Mouse (Mus musculus) stomach, embryonic 15.5 days (tissue): ENCODE measurements at regions not wholly inside any gene's neighbourhood (a gene's known extent, or its start where the extent isn't known, plus 50 kb on each side); places are given as distances from the start of the nearest gene placed in this dataset.

ENCODE experiments used
- ATAC-seq: fragments of 200-750 bp; cut with Nextera tagmentation; 2 replicates; pipeline ENCODE4 v1.8.0; 2017; ENCODE audit warnings: low read depth, moderate number of reproducible peaks, moderate TSS enrichment; ENCODE audit not compliant: insufficient read depth, low FRiP score
- H3K27ac ChIP-seq: fragments of 300-500 bp; sonication (generic); 2 replicates; pipeline ENCODE4 v1.5.1; 2015; ENCODE audit warnings: mild to moderate bottlenecking, inconsistent platforms
- H3K27me3 ChIP-seq: fragments of 300-500 bp; sonication (generic); replicated peaks from 2 replicates; pipeline ENCODE4 v1.6.1; 2015; ENCODE audit warnings: inconsistent platforms
- H3K36me3 ChIP-seq: fragments of 300-500 bp; sonication (generic); 2 replicates; pipeline ENCODE4 v1.6.1; 2015; ENCODE audit warnings: inconsistent platforms
- H3K4me1 ChIP-seq: fragments of 300-500 bp; sonication (generic); 2 replicates; pipeline ENCODE4 v1.6.1; 2015; ENCODE audit warnings: inconsistent platforms
- H3K4me2 ChIP-seq: fragments of 300-500 bp; sonication (generic); 2 replicates; pipeline ENCODE4 v1.6.1; 2015; ENCODE audit warnings: mild to moderate bottlenecking, inconsistent platforms
- H3K4me3 ChIP-seq: fragments of 300-500 bp; sonication (generic); replicated peaks from 2 replicates; pipeline ENCODE4 v1.5.1; 2015; ENCODE audit warnings: inconsistent platforms
- H3K9ac ChIP-seq: fragments of 300-500 bp; sonication (generic); 2 replicates; pipeline ENCODE4 v1.6.1; 2015; ENCODE audit warnings: inconsistent platforms
- H3K9me3 ChIP-seq: fragments of 300-500 bp; sonication (generic); 2 replicates; pipeline ENCODE4 v1.6.1; 2016; ENCODE audit warnings: inconsistent platforms
- WGBS: fragments of 180-500 bp; shearing (Covaris S2); methylation state at CpG from one replicate; pipeline ENCODE4 v1.1.7; 2015; 5-methylcytosine and 5-hydroxymethylcytosine counted together

DNA sequence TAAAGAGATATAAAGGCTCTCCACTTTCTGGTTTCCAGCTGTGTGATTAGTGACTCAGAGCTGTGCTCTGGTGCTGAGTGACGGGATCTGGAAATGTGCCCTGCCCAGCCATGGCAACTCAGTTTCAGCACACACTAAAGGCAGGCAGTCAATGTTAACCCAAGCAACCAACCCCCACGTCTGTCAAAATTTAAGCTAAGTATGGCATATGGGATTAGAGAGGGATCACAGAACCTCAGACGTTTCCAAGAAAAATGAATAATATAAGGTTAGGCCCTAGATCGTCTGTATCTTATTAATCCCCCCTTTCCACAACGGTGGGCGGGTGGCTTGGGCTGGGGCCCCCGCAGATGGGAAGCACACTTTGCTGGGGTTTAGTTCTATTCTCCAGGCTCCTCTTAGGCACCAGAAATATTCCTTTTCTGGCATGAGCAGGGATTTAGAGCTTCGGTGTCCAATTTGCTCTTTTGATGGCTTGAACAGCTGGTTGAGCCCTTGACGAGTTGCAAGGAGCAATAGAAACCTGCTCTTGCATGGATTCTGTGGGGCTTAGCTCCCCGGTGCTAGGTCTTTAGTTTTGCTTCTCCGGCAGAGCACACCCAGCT, 311.2 kb downstream of the Pten start:
- H3K4me3 ChIP-seq, result no peak overlapping the region
- no peaks in the 10 kb centered on the region for H3K27me3 ChIP-seq
- H3K27ac ChIP-seq, result peak overlapping the region; percentile 7; the same call in 1 of the 2 replicates
- peak; percentile 35; the same call in 1 of the 2 replicates for ATAC-seq
- H3K9ac ChIP-seq, result no peak overlapping the region
- H3K9me3 ChIP-seq, result no peaks in the 10 kb centered on the region
- no peaks in the 10 kb centered on the region for H3K4me1 ChIP-seq
- no peaks in the 10 kb centered on the region for H3K36me3 ChIP-seq
- H3K4me2 ChIP-seq, result no peak overlapping the region
- WGBS, result 48% methylated on average over 11 of the region's 11 CpGs

DNA sequence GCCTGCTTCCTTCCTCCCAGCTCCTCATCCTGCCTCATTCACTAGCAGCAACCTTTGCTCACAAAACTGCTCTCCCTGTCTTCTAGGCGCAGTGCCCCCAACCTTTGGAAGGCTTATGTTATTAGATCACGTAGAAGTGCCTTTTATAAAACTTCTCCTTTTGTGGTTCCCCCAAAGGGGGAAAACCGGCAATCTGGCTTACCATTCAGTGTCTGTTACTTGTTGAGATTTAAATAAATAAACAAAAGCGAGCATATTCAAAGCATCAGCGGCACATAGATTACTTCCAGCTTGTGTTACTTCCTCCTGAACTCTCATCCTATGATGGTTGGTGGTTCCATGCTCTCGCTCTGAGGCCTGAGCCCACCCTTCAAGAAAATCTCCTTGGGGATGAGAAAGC, 312.5 kb downstream of the Pten start:
- Histone ChIP-seq H3K27ac (no peak overlapping the region), H3K9me3 (no peaks in the 10 kb centered on the region), H3K36me3 (no peaks in the 10 kb centered on the region), H3K27me3 (no peaks in the 10 kb centered on the region), H3K4me3 (no peak overlapping the region), H3K9ac (no peak overlapping the region), H3K4me1 (no peaks in the 10 kb centered on the region), H3K4me2 (no peak overlapping the region)
- no peak for ATAC-seq
- 50% methylated on average over 6 of the region's 6 CpGs for WGBS

DNA sequence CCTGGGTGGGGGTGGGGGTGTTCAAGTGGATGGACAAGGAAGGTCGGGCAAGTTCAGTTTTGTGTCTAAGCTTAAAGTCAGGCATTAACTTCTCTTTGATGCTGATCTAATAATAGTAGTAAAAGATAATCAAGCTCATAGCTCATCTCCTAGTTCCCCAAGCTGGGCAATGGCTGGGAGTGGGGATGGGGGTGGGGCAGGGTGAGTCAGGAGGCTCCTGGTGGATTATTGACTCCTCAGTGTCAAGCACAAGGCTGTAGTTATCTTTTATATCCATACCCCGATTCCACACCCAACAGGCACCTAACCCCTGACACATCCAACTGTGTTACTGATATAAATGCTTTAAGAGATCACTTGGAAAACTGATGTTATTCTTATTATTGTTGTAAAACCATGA, 315.0 kb downstream of the Pten start:
- H3K27ac ChIP-seq, result no peak overlapping the region
- H3K4me1 ChIP-seq, result no peaks in the 10 kb centered on the region
- no peaks in the 10 kb centered on the region for H3K9me3 ChIP-seq
- WGBS, result 84% methylated on average over 2 of the region's 2 CpGs
- H3K4me3 ChIP-seq, result no peak overlapping the region
- no peak for ATAC-seq
- no peak overlapping the region for H3K9ac ChIP-seq
- no peaks in the 10 kb centered on the region for H3K36me3 ChIP-seq
- no peaks in the 10 kb centered on the region for H3K27me3 ChIP-seq
- no peak overlapping the region for H3K4me2 ChIP-seq

DNA sequence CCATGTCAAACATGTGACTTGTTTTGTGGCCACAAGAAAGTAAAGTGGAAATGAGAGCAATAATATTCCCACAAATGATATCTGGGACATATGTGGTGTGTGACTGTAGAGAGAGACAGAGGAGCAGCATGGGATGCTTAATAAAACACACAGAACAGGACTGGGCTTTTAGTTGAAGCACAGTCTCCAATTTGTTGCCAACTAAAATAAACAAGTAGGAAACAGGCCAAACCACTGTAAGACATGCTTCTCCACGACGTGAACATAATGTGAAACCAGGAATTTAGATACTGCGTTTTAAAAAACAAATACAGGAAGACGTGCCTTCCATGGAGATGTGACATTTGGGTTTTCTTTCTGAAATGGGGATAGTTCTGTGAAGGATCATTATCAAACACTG, 317.2 kb downstream of the Rnls start:
- H3K36me3 ChIP-seq, result no peaks in the 10 kb centered on the region

DNA sequence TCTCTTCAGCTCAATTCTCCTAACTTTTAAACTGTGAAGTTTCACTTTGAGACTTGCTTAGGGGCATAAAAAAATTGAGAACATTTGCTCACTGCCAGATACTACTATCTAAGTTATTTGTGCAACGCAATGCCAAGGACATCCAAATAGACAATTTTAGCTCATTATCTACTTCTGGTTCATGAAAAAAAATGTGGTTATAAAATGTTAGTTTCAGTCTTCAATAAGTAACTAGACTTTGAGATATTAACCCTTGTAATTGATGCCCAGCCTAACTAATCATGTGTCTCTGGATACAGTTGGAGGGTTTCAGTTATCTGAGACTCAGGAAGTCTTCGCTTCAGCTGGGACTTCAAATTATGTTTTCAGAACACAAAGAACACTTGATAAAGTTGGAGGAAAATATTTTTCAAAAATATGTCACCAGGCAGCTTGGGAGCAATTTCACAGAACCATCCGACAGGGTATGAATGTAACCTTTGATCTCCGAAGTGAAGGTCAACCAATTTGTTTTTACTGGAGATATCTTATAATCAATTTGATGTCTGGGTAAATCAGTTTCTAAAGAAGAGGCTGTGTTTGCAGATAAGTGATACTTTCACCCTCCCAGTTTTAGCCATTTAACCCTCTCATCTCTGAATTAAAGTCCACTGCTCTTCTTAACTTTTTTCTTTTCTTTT, 313.3 kb downstream of the Rnls start:
- H3K27ac ChIP-seq, result no peak overlapping the region
- no peak for ATAC-seq
- no peaks in the 10 kb centered on the region for H3K4me1 ChIP-seq
- no peaks in the 10 kb centered on the region for H3K9me3 ChIP-seq
- H3K4me3 ChIP-seq, result no peak overlapping the region
- H3K36me3 ChIP-seq, result no peaks in the 10 kb centered on the region
- H3K9ac ChIP-seq, result no peak overlapping the region
- WGBS, result 56% methylated on average over 4 of the region's 4 CpGs
- H3K4me2 ChIP-seq, result no peak overlapping the region
- H3K27me3 ChIP-seq, result no peaks in the 10 kb centered on the region

More for the DNA sequence above, 317.2 kb downstream of the Rnls start:
- Histone ChIP-seq H3K9me3 (no peaks in the 10 kb centered on the region), H3K4me1 (no peaks in the 10 kb centered on the region), H3K4me3 (no peak overlapping the region), H3K27me3 (no peaks in the 10 kb centered on the region), H3K4me2 (no peak overlapping the region), H3K9ac (no peak overlapping the region), H3K27ac (no peak overlapping the region)
- no peak for ATAC-seq
- 35% methylated on average over 4 of the region's 4 CpGs for WGBS

DNA sequence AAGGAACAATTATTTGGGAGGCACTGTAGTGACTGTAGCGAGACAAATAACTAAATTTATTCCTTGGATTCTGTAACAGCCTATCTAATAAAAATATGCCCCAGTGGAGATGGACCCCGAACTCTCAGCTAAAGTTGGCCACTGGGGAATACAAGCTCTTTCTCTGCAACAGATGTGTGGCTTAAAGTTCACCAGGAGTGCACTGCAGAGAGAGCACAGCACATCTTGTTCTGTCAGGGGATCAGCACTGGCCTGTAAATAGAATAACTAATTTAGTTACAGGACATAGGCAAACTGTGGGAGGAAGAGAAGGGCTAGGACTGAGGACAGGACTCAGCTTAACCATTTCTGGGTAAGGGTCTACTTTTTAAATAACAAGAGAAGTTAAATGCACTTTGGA, 312.1 kb downstream of the Rnls start:
- Histone ChIP-seq H3K9ac (no peak overlapping the region), H3K9me3 (no peaks in the 10 kb centered on the region), H3K27ac (no peak overlapping the region), H3K4me1 (no peaks in the 10 kb centered on the region), H3K4me2 (no peak overlapping the region), H3K27me3 (no peaks in the 10 kb centered on the region), H3K36me3 (no peaks in the 10 kb centered on the region), H3K4me3 (no peak overlapping the region)
- ATAC-seq, result no peak
- 80% methylated on average over 2 of the region's 2 CpGs for WGBS

DNA sequence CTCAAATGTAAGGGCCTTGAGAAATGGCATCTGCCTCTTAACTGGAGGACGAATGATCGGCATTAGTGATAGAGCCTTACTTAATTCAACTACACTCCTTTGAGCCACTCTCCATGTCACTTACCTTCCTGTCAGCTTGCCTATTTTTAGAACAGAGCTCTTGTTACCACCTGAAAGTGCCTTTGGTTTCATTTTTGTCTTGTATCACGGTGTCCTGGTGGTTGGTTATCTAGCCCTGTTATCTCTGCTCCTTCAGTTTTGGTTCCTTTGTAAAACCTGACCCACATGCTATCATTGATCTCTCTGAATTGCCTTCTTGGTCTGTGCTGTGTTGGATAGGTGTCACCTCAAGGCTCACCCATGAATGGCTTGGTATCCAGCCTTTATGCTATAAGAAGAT, 310.6 kb downstream of the Rnls start:
- Histone ChIP-seq H3K27ac (no peak overlapping the region), H3K27me3 (no peaks in the 10 kb centered on the region), H3K9ac (no peak overlapping the region), H3K36me3 (no peaks in the 10 kb centered on the region), H3K4me3 (no peak overlapping the region), H3K4me2 (no peak overlapping the region), H3K4me1 (no peaks in the 10 kb centered on the region), H3K9me3 (no peaks in the 10 kb centered on the region)
- ATAC-seq, result no peak
- 75% methylated on average over 3 of the region's 3 CpGs for WGBS

DNA sequence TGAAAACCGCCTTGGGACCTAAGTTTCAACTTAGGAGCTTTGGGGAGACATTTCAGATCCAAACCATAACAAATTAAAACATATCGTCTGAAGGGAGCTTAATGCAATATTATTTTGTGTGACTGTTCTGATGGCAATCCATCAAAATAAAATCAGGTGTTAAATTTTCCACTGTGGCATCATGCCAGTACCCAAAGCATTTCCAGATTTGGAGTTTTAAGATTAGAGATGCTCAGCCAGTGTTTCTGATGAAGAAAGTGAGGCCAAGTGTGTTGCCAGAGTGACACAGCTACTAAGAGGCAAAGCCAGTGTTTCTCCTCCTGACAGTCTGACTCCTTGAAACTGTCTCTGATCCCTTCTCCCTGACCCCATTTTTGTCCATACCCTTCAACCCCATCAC, 308.7 kb downstream of the Rnls start:
- Histone ChIP-seq H3K27me3 (no peaks in the 10 kb centered on the region), H3K9ac (no peak overlapping the region), H3K36me3 (no peaks in the 10 kb centered on the region), H3K4me2 (no peak overlapping the region), H3K9me3 (no peaks in the 10 kb centered on the region), H3K4me3 (no peak overlapping the region), H3K27ac (no peak overlapping the region), H3K4me1 (no peaks in the 10 kb centered on the region)
- no peak for ATAC-seq
- 42% methylated on average over 2 of the region's 2 CpGs for WGBS

DNA sequence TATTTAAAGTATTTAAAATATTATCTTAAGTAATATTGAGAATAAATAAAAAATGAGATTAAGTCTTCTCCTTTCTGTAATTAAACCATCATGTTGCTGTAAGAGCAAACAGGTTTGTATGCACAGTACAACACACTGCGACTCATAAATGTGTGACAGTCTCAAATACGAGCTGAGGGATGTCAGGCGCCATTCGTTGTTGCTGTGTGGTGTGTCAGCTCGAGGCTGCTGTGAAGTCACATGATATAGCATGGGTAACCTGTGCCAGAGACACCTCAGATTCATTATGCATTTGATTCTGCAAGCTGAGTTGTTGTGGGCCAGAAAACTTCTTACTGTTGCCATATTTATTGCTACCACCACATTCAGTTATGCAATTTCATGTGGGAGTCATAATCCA, 307.4 kb downstream of the Rnls start:
- Histone ChIP-seq H3K27ac (no peak overlapping the region), H3K4me2 (no peak overlapping the region), H3K36me3 (no peaks in the 10 kb centered on the region), H3K9me3 (no peaks in the 10 kb centered on the region), H3K9ac (no peak overlapping the region), H3K27me3 (no peaks in the 10 kb centered on the region), H3K4me3 (no peak overlapping the region), H3K4me1 (no peaks in the 10 kb centered on the region)
- WGBS, result 80% methylated on average over 5 of the region's 5 CpGs
- ATAC-seq, result no peak
